Mouse (Mus musculus): Measurements from ENCODE around the gene Esam. TPM values are rescaled to one million over a fixed set of nuclear protein-coding genes. Genes with fewer than 3 reads are reported as not detected.
A peak's percentile ranks its signal among the peaks of the same experiment; 100 is the strongest.

Esam gene
- polyA plus RNA-seq, 1 experiment from 2014 or later = 45.4 TPM

- Histone ChIP-seq H3K9me3 (replicated peaks; ENCODE audit: control insufficient read depth, low read length) (no peaks in the 10 kb centered on the region), H3K27me3 (ENCODE audit: control insufficient read depth, insufficient read depth, low read length) (no peaks in the 10 kb centered on the region), H3K9ac (ENCODE audit: low read depth, low read length) (no peak overlapping the region), H3K36me3 (ENCODE audit: control insufficient read depth, insufficient read depth, low read length) (no peaks in the 10 kb centered on the region), H3K27ac (ENCODE audit: low read depth, low read length) (no peak overlapping the region), H3K4me2 (peak overlapping the region; percentile 42), H3K4me3 (ENCODE audit: low read depth, low read length) (no peak overlapping the region), H3K4me1 (ENCODE audit: control insufficient read depth, insufficient read depth, low read length) (peaks cover 13% of the 10 kb centered on the region)
- 28% methylated on average over 14 of the region's 14 CpGs for WGBS (ENCODE audit: insufficient replicate concordance)
- no peak for ATAC-seq (replicated peaks; ENCODE audit: insufficient number of reproducible peaks, low FRiP score, low TSS enrichment)
These were observed 48.6 kb downstream of the Esam start for GRCm38 (mm10) chr9:37576436-37576930.

GRCm38 (mm10) chr9:37583594-37583993 is 55.7 kb downstream of the Esam start:
- Histone ChIP-seq H3K27ac (ENCODE audit: low read depth, low read length) (no peak overlapping the region), H3K4me3 (ENCODE audit: low read depth, low read length) (no peak overlapping the region), H3K9me3 (replicated peaks; ENCODE audit: control insufficient read depth, low read length) (no peaks in the 10 kb centered on the region), H3K9ac (ENCODE audit: low read depth, low read length) (no peak overlapping the region), H3K36me3 (ENCODE audit: control insufficient read depth, insufficient read depth, low read length) (no peaks in the 10 kb centered on the region), H3K4me1 (ENCODE audit: control insufficient read depth, insufficient read depth, low read length) (no peaks in the 10 kb centered on the region), H3K4me2 (no peak overlapping the region), H3K27me3 (ENCODE audit: control insufficient read depth, insufficient read depth, low read length) (no peaks in the 10 kb centered on the region)
- no peak for ATAC-seq (replicated peaks; ENCODE audit: insufficient number of reproducible peaks, low FRiP score, low TSS enrichment)
- WGBS (ENCODE audit: insufficient replicate concordance) = 79% methylated on average over 5 of the region's 5 CpGs

GRCm38 (mm10) chr9:37586718-37587117 is 58.8 kb downstream of the Esam start:
- no peak overlapping the region for H3K4me3 ChIP-seq (ENCODE audit: low read depth, low read length)
- H3K9ac ChIP-seq (ENCODE audit: low read depth, low read length) = no peak overlapping the region
- H3K27me3 ChIP-seq (ENCODE audit: control insufficient read depth, insufficient read depth, low read length) = no peaks in the 10 kb centered on the region
- no peak overlapping the region for H3K27ac ChIP-seq (ENCODE audit: low read depth, low read length)
- H3K36me3 ChIP-seq (ENCODE audit: control insufficient read depth, insufficient read depth, low read length) = no peaks in the 10 kb centered on the region
- no peak overlapping the region for H3K4me2 ChIP-seq
- H3K4me1 ChIP-seq (ENCODE audit: control insufficient read depth, insufficient read depth, low read length) = no peaks in the 10 kb centered on the region
- ATAC-seq (replicated peaks; ENCODE audit: insufficient number of reproducible peaks, low FRiP score, low TSS enrichment) = no peak
- no peaks in the 10 kb centered on the region for H3K9me3 ChIP-seq (replicated peaks; ENCODE audit: control insufficient read depth, low read length)
- WGBS (ENCODE audit: insufficient replicate concordance) = 67% methylated on average over 4 of the region's 4 CpGs

Other genes with a start within 250 kb of the Esam start
- 3.4 and 5.3 TPM in 2 replicates for gene Ccdc15, start 179.6 kb upstream of the Esam start, polyA plus RNA-seq (2014; fragmentation: Nextera tagmentation; extraction: Ambion mirVana)
- not detected in 2 replicates for gene Hepacam, start 160.7 kb upstream of the Esam start, polyA plus RNA-seq (2014; fragmentation: Nextera tagmentation; extraction: Ambion mirVana)
- 2.5 and 3.3 TPM in 2 replicates for gene Robo4, start 126.2 kb upstream of the Esam start, polyA plus RNA-seq (2014; fragmentation: Nextera tagmentation; extraction: Ambion mirVana)
- gene Robo3, start 94.8 kb upstream of the Esam start, polyA plus RNA-seq (2014; fragmentation: Nextera tagmentation; extraction: Ambion mirVana) = 0.29 and 0.35 TPM in 2 replicates
- gene Msantd2, start 38.8 kb upstream of the Esam start, polyA plus RNA-seq (2014; fragmentation: Nextera tagmentation; extraction: Ambion mirVana) = 20.2 and 20.5 TPM in 2 replicates
- 1.5 and 1.6 TPM in 2 replicates for gene Vsig2, start 11.2 kb downstream of the Esam start, polyA plus RNA-seq (2014; fragmentation: Nextera tagmentation; extraction: Ambion mirVana)
- gene Nrgn, start 24.8 kb downstream of the Esam start, polyA plus RNA-seq (2014; fragmentation: Nextera tagmentation; extraction: Ambion mirVana) = 4.8 and 5.2 TPM in 2 replicates
- 7.8 and 10.6 TPM in 2 replicates for gene Siae, start 27.6 kb downstream of the Esam start, polyA plus RNA-seq (2014; fragmentation: Nextera tagmentation; extraction: Ambion mirVana)
- 5.7 and 10.0 TPM in 2 replicates for gene Spa17, start 85.6 kb downstream of the Esam start, polyA plus RNA-seq (2014; fragmentation: Nextera tagmentation; extraction: Ambion mirVana)
- 182 and 188 TPM in 2 replicates for gene Tbrg1, start 129.2 kb downstream of the Esam start, polyA plus RNA-seq (2014; fragmentation: Nextera tagmentation; extraction: Ambion mirVana)
- gene Panx3, start 141.2 kb downstream of the Esam start, polyA plus RNA-seq (2014; fragmentation: Nextera tagmentation; extraction: Ambion mirVana) = 0.08 and 0.10 TPM in 2 replicates
- not detected in 2 replicates for gene Olfr160, start 188.2 kb downstream of the Esam start, polyA plus RNA-seq (2014; fragmentation: Nextera tagmentation; extraction: Ambion mirVana)
- gene Olfr874, start 217.0 kb downstream of the Esam start, polyA plus RNA-seq (2014; fragmentation: Nextera tagmentation; extraction: Ambion mirVana) = not detected in 2 replicates
- not detected in 2 replicates for gene Olfr875, start 243.8 kb downstream of the Esam start, polyA plus RNA-seq (2014; fragmentation: Nextera tagmentation; extraction: Ambion mirVana)

Data from heart, embryonic 11.5 days (tissue).